Mouse (Mus musculus) G1E (cell line): ENCODE data around the gene Cdk13.
A peak's percentile ranks its signal among the peaks of the same experiment; 100 is the strongest.

ENCODE experiments used
- CTCF ChIP-seq: IDR thresholded peaks from 2 replicates; pipeline ENCODE4 v1.5.1; 2012; ENCODE audit warnings: low read depth, low read length, inconsistent platforms, mixed read lengths
- POLR2AphosphoS5 ChIP-seq: IDR thresholded peaks from 2 replicates; pipeline ENCODE4 v1.6.1; 2012; ENCODE audit warnings: low read depth, low read length, inconsistent platforms; ENCODE audit not compliant: insufficient replicate concordance
- TAL1 ChIP-seq: conservative IDR thresholded peaks from 2 replicates; pipeline ENCODE4 v1.6.1; 2012; ENCODE audit warnings: low read depth, low read length, inconsistent platforms, mixed read lengths

- peak; percentile 47; the same call in 1 of the 2 replicates for TF ChIP-seq CTCF
- TF ChIP-seq TAL1 = no peak
- TF ChIP-seq POLR2AphosphoS5 = no peak
These were observed 33.0 kb upstream of the Cdk13 start for GRCm38 (mm10) chr13:17837610-17838483.
